Mouse (Mus musculus) layer of hippocampus, postnatal 25 days (tissue): Measurements from ENCODE around the gene Tes3-ps. TPM values are rescaled to one million over a fixed set of nuclear protein-coding genes. Genes with fewer than 3 reads are reported as not detected.

Experiments
- DNase-seq, 2 experiments: peaks; one replicate each; pipeline ENCODE4 v3.0.0; 2022; ENCODE audit warnings: mixed read lengths in 2 of 2, low spot score in 1 of 2; ENCODE audit errors: extremely low spot score in 1 of 2
- total RNA-seq, 2 experiments: library from RNA; stranded (reverse); gene quantifications; 2 replicates each; pipeline ENCODE4 v1.2.3; 2021

Tes3-ps gene
- total RNA-seq, 2 experiments from 2014 or later = 0.85 to 1.9 TPM

GRCm38 (mm10) chr13:49485388-49485787 is 7.7 kb upstream of the Tes3-ps start:
- no peak for DNase-seq

- no peak for DNase-seq
These were observed 11.4 kb downstream of the Tes3-ps start, which contains the start of gene Ecm2 for GRCm38 (mm10) chr13:49504510-49504909. TSS of gene Ecm2 (plus strand) at chr13:49504810.

- DNase-seq = no peak
These were observed 12.7 kb downstream of the Tes3-ps start for GRCm38 (mm10) chr13:49505776-49506175.

- DNase-seq = no peak
These were observed 14.1 kb downstream of the Tes3-ps start for GRCm38 (mm10) chr13:49507176-49507575.

DNA sequence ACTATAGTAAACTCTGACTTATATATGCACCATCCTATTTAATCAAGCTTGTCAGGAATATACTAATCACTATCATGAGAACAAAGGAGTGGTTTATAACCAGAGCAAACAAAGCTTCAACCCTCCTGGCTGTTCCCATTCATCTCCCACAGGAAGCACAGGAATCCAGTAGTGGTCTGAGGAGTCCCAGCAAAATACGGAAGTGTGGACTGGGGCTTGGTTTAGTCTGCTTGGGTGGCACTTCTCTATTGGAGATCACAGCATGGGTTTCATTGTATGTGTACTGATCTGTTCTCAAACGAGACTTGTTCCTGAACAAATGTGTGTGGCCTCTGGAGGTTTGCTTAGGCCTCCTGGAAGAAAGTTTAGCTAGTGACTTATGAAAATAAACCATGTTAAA is 25.6 kb downstream of the Tes3-ps start:
- DNase-seq = no peak

GRCm38 (mm10) chr13:49526235-49526634 is 33.1 kb downstream of the Tes3-ps start:
- no peak for DNase-seq

DNA sequence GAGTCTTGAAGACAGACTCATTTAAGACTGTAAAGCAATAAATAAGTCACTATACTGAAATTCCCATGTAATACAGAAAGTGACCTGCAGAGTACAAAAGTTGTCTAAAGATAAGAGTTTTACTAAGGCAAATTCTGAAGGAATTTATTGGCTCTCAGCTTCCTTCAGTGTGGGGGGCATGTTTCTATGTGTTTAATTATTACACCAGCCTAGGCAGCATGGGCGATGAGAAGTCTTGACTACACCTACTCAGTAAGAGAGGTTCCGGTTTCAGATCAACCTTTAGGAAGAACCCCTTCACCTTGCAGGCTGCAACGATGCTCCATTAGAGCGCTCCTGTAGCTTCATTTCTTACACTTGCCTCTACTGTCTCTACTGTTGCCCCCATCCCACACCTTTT is 37.5 kb downstream of the Tes3-ps start:
- DNase-seq = no peak

- no peak for DNase-seq
These were observed 43.8 kb downstream of the Tes3-ps start for GRCm38 (mm10) chr13:49536946-49537345.

DNA sequence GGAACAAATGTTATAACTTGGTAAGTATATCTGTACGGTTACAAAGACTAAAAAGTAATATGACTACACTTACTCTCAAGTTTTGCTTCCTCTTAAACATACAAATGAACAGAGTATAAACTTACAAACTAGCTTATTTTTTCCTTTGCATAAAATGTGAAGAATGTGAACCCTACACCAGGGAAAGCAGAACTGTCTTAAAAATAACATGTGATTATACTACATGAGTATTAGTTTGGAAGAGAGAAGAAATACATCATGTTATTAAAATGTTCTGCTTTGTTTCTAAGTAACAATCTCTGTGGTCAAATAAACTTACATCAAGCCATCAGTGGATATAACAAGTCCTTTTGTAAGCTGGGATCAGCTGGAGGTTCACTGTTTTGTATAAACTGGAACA is 45.6 kb downstream of the Tes3-ps start:
- no peak for DNase-seq

DNA sequence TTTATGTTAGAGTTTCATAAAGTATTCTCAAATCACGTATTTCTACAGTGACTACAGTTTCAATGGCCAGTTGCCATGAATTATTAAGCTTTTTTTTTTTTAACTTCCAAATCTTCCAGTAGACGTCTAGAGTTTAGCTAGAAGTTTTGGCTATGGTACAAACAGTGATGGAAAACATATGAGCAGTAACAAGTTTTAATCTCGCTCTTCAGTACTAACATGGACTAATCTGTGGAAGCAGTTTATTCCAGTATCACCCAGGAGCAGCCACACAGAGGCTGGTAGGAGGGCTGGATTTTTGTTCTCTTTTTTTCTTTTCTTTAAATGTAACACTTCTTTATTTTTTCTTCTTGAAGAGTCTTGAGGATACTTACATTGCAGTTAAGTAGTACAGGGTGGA is 51.2 kb downstream of the Tes3-ps start, which contains the start of gene Aspn:
Gene Aspn, plus strand, starts transcription at position 165 of the 400 bp plus-strand sequence.
- no peak for DNase-seq

DNA sequence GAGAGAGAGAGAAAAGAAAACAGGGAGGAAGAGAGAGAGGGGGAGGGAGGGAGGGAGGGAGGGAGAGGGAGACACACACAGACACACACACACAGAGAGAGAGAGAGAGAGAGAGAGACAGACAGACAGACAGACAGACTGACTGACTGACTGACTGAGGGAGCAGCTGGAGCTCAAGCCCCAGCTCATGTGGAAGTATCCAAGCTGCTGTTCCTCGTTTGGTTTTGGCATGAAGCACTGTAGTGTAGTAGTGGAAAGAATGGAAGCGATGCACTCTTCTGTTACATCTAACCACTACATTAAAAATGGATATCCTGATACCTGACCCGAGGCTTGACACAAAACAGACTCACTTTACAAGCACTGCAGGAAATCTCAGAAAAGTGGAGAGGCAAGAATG is 52.5 kb downstream of the Tes3-ps start:
- DNase-seq = no peak

Other genes with a start within 250 kb of the Tes3-ps start
- 1 to 10 TPM; 2.5 to 3.1 TPM for gene Susd3, start 244.6 kb upstream of the Tes3-ps start, total RNA-seq
- 1 to 10 TPM; 6.2 to 7.7 TPM for gene Fgd3, start 173.0 kb upstream of the Tes3-ps start, total RNA-seq
- gene Bicd2, start 151.7 kb upstream of the Tes3-ps start, total RNA-seq = 10 to 100 TPM; 47.1 to 53.5 TPM
- 10 to 100 TPM; 29.8 to 31.1 TPM for gene Ippk, start 72.1 kb upstream of the Tes3-ps start, total RNA-seq
- 1 to 10 TPM; 4.7 to 5.3 TPM for gene Ecm2, start 11.5 kb downstream of the Tes3-ps start, total RNA-seq
- 1 to 10 TPM; 1.4 to 1.6 TPM for gene Aspn, start 51.1 kb downstream of the Tes3-ps start, total RNA-seq
- gene Omd, start 89.1 kb downstream of the Tes3-ps start, total RNA-seq = under 1 TPM in 1 of 2 experiments, not detected in 1; 0.57 TPM
- gene Ogn, start 114.7 kb downstream of the Tes3-ps start, total RNA-seq = 1 to 10 TPM; 2.5 to 2.9 TPM
- gene Cenpp, start 159.5 kb downstream of the Tes3-ps start, total RNA-seq = 1 to 10 TPM; 1.2 to 2.1 TPM
- gene Nol8, start 159.8 kb downstream of the Tes3-ps start, total RNA-seq = 10 to 100 TPM; 29.3 to 30.7 TPM
- 10 to 100 TPM; 68.7 to 69.9 TPM for gene Iars, start 188.8 kb downstream of the Tes3-ps start, total RNA-seq